Mouse (Mus musculus) heart, embryonic 13.5 days (tissue): ENCODE data around the gene Ppm1g. TPM values are rescaled to one million over a fixed set of nuclear protein-coding genes. Genes with fewer than 3 reads are reported as not detected.
A peak's percentile ranks its signal among the peaks of the same experiment; 100 is the strongest.

Experiments
- ATAC-seq: fragments of 200-750 bp; cut with Nextera tagmentation; 2 replicates; pipeline ENCODE4 v1.8.0; 2017; ENCODE audit warnings: moderate TSS enrichment; ENCODE audit not compliant: insufficient number of reproducible peaks, low FRiP score, low TSS enrichment; ENCODE audit errors: extremely low read depth
- H3K27ac ChIP-seq: fragments of 300-500 bp; sonication (generic); replicated peaks from 2 replicates; pipeline ENCODE4 v1.5.1; 2015; ENCODE audit warnings: moderate library complexity, mild to moderate bottlenecking, inconsistent platforms
- H3K27me3 ChIP-seq: fragments of 300-500 bp; sonication (generic); replicated peaks from 2 replicates; pipeline ENCODE4 v1.6.1; 2015; ENCODE audit warnings: mild to moderate bottlenecking, inconsistent platforms
- H3K36me3 ChIP-seq: fragments of 300-500 bp; sonication (generic); 2 replicates; pipeline ENCODE4 v1.6.1; 2015; ENCODE audit warnings: mild to moderate bottlenecking, inconsistent platforms
- H3K4me1 ChIP-seq: fragments of 300-500 bp; sonication (generic); 2 replicates; pipeline ENCODE4 v1.6.1; 2015; ENCODE audit warnings: inconsistent platforms
- H3K4me2 ChIP-seq: fragments of 300-500 bp; sonication (generic); 2 replicates; pipeline ENCODE4 v1.6.1; 2015; ENCODE audit warnings: inconsistent platforms, mild to moderate bottlenecking, moderate library complexity
- H3K4me3 ChIP-seq: fragments of 300-500 bp; sonication (generic); 2 replicates; pipeline ENCODE4 v1.5.1; 2015; ENCODE audit warnings: moderate library complexity, mild to moderate bottlenecking, inconsistent platforms
- H3K9ac ChIP-seq: fragments of 300-500 bp; sonication (generic); 2 replicates; pipeline ENCODE4 v1.6.1; 2015; ENCODE audit warnings: inconsistent platforms, mild to moderate bottlenecking, moderate library complexity
- H3K9me3 ChIP-seq: fragments of 300-500 bp; sonication (generic); 2 replicates; pipeline ENCODE4 v1.6.1; 2016; ENCODE audit warnings: inconsistent platforms
- WGBS: fragments of 180-500 bp; shearing (Covaris S2); methylation state at CpG from one replicate; pipeline ENCODE4 v1.1.7; 2015; ENCODE audit warnings: mixed read lengths; 5-methylcytosine and 5-hydroxymethylcytosine counted together
- polyA plus RNA-seq: library from polyadenylated mRNA; unstranded; fragments of >200 nt; fragmentation: Nextera tagmentation; extraction: Ambion mirVana; gene quantifications from 2 replicates; pipeline ENCODE4 v1.2.1, GENCODE M21; 2015

Gene Ppm1g
- polyA plus RNA-seq, 1 experiment from 2014 or later = 101 TPM

DNA sequence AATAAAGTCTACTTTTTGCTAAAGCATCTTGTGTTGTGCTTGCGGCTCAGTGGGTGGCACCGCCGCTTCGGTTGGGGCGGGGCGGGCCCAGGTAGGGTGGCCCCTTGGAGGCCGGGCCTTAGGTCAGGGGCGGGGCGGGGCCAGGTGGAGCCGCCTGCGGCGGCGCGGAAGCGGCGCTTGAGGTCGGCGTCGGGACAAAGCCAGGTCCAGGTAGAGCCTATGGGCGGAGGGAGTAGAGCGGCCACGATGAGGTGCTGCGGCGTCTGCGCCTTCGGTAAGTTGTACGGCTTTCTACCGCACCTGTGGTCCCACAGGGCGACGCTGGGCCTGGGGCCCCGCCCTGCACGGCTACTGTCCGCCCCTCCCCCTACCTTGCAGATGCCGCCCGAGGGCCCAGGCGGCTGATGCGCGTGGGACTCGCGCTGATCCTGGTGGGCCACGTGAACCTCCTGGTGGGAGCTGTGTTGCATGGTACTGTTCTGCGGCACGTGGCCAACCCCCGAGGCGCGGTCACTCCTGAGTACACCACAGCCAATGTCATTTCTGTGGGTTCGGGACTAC lies 31.1 kb upstream of the Ppm1g start, which contains the start of gene Krtcap3:
Krtcap3 (plus strand) TSS at position 151 of the 561 bp plus-strand sequence.
- H3K9me3 ChIP-seq = no peaks in the 10 kb centered on the region
- no peak within 1 kb of the TSS for H3K27ac ChIP-seq
- H3K9ac ChIP-seq = peak within 1 kb of the TSS; percentile 69
- H3K36me3 ChIP-seq = peaks cover 94% of the 10 kb centered on the region
- H3K4me3 ChIP-seq = peak within 1 kb of the TSS; percentile 48
- WGBS = 17% methylated on average over 47 of the region's 47 CpGs
- peaks cover 48% of the 10 kb centered on the region for H3K4me1 ChIP-seq
- peak; percentile 68 for ATAC-seq
- H3K4me2 ChIP-seq = peak within 1 kb of the TSS; percentile 68
- no peaks in the 10 kb centered on the region for H3K27me3 ChIP-seq

DNA sequence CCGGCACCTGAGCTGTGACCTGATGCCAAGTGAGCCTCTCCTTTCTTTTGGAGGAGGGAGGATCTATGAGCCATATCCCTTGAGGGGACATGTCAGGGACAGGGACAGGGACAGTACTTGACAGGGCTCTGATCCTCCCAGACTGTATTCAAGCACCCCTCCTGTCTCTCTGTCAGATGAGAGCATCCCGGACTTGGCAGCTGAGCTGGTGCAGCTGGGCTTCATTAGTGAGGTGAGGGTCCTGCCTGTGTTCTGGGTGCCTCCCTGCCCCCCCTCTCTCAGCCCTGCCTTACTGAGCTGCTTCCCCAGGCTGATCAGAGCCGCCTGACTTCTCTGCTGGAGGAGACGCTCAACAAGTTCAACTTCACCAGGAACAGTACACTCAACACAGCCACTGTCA lies 30.2 kb upstream of the Ppm1g start:
- peaks cover 98% of the 10 kb centered on the region for H3K36me3 ChIP-seq
- H3K4me2 ChIP-seq = 0 out of 2 replicates have a peak overlapping the region, but pooled peaks have one; percentile 68
- no peaks in the 10 kb centered on the region for H3K27me3 ChIP-seq
- H3K4me3 ChIP-seq = no peak overlapping the region
- no peaks in the 10 kb centered on the region for H3K9me3 ChIP-seq
- no peak for ATAC-seq
- WGBS = 55% methylated on average over 4 of the region's 4 CpGs
- no peak overlapping the region for H3K27ac ChIP-seq
- H3K9ac ChIP-seq = peak overlapping the region; percentile 69
- peaks cover 48% of the 10 kb centered on the region for H3K4me1 ChIP-seq

DNA sequence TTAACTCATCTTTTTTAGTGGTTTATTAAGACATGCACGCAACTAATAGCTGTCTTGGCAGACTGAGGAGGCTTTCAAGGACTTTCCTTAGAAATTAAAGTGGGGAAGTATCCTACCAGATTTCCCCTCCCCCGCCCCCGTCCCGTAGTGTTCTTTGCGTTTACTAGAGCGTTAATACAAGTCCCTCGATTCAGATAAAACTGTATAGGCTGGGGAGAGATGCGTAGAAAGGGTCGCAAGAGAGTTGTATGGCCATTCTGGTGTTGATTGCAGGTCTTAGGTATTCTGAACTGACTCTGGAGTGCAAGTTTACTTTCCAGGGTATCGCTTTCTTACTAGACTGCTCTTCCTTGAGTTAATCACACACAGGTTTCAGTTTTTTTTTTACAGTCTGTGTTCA lies 21.7 kb upstream of the Ppm1g start:
- Histone ChIP-seq H3K27ac (peak overlapping the region; percentile 99), H3K9ac (peak overlapping the region; percentile 99), H3K4me1 (peaks cover 14% of the 10 kb centered on the region), H3K36me3 (peaks cover 37% of the 10 kb centered on the region), H3K27me3 (no peaks in the 10 kb centered on the region), H3K4me3 (peak overlapping the region; percentile 96), H3K4me2 (peak overlapping the region; percentile 81), H3K9me3 (no peaks in the 10 kb centered on the region)
- no peak for ATAC-seq
- 22% methylated on average over 10 of the region's 10 CpGs for WGBS

DNA sequence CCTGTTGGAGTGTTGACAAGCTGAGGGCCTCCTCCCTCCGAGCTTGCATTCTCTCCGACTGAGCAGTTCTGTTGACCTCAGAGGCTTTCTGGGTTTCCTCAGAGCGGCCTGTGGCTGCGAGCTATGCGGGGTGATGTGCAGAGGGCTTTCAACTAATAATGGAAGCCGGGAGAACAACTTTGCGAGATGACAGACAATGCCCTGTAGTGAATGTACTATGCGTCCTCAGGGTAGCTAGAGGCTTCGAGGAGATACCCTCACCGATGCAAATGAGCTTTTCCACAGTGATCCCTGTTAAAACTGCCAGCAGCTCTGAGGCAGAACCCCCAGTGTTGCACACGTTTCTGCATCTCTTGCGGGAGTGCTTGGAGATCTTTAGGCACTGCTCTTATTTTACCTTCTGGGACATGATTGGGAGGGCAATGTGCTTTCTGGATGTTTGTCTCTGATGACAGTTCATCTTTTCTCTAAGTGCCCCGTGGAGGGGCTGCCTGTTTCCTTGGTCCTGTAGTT lies 21.1 kb upstream of the Ppm1g start:
- Histone ChIP-seq H3K9me3 (0 out of 2 replicates have a peak, but pooled peaks cover 2% of the 10 kb centered on the region), H3K4me3 (peak overlapping the region; percentile 96), H3K9ac (peak overlapping the region; percentile 99), H3K4me1 (peaks cover 14% of the 10 kb centered on the region), H3K27me3 (no peaks in the 10 kb centered on the region), H3K27ac (peak overlapping the region; percentile 99), H3K36me3 (peaks cover 31% of the 10 kb centered on the region), H3K4me2 (peak overlapping the region; percentile 81)
- under 1% methylated on average over 13 of the region's 13 CpGs for WGBS
- no peak for ATAC-seq

DNA sequence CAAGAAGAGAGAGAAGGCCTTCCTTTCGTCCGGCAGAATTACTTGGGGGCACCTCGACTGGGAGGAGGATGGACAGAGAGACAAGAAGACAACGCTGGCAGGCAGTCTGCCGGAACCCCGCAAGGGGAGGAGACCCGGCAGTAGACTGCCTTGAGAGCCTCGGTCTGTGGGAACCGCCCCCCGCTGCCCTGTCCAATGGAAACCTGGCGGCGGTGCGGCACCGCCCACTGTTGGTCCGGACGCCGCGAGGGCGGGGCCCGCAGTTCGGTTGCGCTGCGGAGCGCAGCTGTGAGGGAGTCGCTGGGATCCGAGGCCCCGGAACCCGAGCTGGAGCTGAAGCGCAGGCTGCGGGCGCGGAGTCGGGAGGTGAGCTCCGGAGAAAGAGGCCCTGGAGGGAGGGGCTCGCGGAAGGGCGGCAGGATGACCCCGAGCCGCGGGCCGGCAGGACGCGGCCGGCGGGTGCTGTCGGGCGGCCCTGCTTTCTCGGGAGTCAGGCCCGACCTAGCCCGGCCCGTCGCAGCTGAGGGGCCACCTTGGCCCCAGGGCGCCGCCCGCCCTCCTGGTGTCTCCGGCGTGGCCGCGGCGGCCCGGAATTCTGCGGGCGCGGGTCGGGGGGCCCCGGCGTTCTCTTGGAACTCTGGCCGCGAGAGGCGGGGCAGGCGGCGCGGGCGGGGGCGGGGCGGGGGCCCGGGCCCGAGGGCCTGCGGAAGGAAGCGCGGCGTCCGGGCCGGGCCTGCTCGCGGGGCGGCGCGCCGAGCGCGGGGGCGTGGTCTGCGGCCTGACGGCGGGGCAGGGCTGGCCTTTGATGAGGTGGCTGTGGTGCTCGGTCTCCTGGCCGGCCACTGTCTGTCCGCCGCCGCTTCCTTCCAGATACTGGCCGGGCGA lies 20.4 kb upstream of the Ppm1g start, which contains the start of the genes Nrbp1 and Gm9970:
Nrbp1 (plus strand) TSS at position 228 of the 885 bp plus-strand sequence.
Gm9970 (minus strand) TSS at position 596 of the 885 bp plus-strand sequence.
- WGBS = under 1% methylated on average over 86 of the region's 103 CpGs
- H3K4me2 ChIP-seq = peak within 1 kb of the TSS; percentile 81
- H3K4me1 ChIP-seq = peaks cover 14% of the 10 kb centered on the region
- peak within 1 kb of the TSS; percentile 96 for H3K4me3 ChIP-seq
- ATAC-seq = peak; percentile 98
- H3K9me3 ChIP-seq = 0 out of 2 replicates have a peak, but pooled peaks cover 3% of the 10 kb centered on the region
- H3K27ac ChIP-seq = peak within 1 kb of the TSS; percentile 99
- H3K27me3 ChIP-seq = no peaks in the 10 kb centered on the region
- H3K9ac ChIP-seq = peak within 1 kb of the TSS; percentile 99
- peaks cover 24% of the 10 kb centered on the region for H3K36me3 ChIP-seq

DNA sequence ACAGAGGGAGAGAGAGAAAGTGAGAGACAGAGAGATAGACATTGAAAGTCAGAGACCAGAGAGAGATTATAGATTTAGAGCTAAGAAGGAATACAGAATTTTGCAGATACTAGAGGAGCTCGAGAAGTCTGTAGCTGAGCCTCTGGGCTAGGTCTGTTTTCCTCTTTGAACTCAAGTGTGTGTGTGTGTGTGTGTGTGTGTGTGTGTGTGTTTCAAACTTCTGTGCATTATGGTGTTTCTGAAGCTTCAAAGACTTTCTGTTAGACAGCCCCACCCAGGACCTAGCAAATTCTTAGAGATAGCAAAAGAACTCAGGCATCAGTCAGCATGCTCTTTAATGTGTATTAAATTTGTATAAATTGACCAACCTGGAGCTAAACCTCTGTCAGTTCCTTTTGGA lies 6.2 kb upstream of the Ppm1g start:
- Histone ChIP-seq H3K4me2 (no peak overlapping the region), H3K27ac (no peak overlapping the region), H3K36me3 (no peaks in the 10 kb centered on the region), H3K4me3 (no peak overlapping the region), H3K27me3 (no peaks in the 10 kb centered on the region), H3K4me1 (peaks cover 3% of the 10 kb centered on the region), H3K9ac (no peak overlapping the region), H3K9me3 (no peaks in the 10 kb centered on the region)
- ATAC-seq = no peak
- WGBS = 61% methylated on average over 1 of the region's 1 CpGs

DNA sequence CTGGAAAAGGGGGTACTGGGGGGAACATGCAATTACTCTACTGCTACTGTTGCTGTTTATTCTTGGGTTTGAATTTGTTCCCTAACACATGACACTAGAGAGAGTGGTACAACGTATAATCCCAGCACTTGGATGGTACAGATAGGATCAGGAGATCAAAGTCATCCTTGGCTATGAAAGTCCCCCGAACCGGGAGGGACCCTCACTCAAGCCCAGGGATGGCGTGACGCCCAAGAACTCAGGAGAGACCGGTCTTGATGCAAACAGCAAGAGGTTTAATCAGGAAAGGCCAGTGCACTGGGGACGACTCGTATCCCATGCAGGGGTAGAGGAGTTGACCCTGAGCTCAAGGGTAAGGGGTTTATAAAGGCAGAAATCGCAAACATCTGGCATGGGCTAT lies 2.2 kb upstream of the Ppm1g start:
- Histone ChIP-seq H3K9me3 (no peaks in the 10 kb centered on the region), H3K36me3 (no peaks in the 10 kb centered on the region), H3K9ac (no peak overlapping the region), H3K27me3 (no peaks in the 10 kb centered on the region), H3K4me3 (no peak overlapping the region), H3K27ac (no peak overlapping the region), H3K4me1 (peaks cover 26% of the 10 kb centered on the region), H3K4me2 (no peak overlapping the region)
- 88% methylated on average over 9 of the region's 9 CpGs for WGBS
- no peak for ATAC-seq

DNA sequence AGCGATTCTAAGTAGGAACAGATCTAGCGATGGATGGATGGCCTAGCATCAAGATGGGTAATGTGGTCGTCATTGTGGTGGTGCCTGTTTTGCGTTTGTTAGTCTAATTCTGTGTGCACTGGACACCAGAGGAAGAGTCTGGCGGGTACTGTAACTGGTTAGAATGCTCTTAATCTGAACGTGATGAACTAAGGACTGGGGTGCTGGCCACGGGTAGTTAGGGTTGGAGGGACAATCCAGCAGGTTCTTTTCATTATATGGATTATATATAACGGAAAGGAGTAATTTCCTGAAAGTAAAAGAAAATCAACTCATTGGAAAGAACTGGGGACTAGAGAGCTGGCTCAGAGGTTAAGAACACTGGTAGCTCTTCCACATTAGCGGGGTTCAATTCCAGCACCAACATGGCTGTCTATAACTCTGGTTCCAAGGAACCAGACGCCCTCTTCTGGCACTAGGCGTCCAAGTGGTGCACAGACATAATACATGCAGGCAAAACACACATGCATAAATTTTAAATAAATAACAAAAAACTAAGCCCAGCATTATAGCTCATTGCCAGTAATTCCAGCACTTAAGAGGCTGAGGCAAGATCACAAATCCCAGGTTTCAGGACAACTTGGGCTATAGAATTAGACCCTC lies 938 bp upstream of the Ppm1g start:
- peak overlapping the region; percentile 87 for H3K9ac ChIP-seq
- ATAC-seq = no peak
- H3K4me1 ChIP-seq = peaks cover 29% of the 10 kb centered on the region
- H3K4me2 ChIP-seq = peak overlapping the region; percentile 90
- 16% methylated on average over 11 of the region's 11 CpGs for WGBS
- H3K36me3 ChIP-seq = no peaks in the 10 kb centered on the region
- H3K9me3 ChIP-seq = no peaks in the 10 kb centered on the region
- no peaks in the 10 kb centered on the region for H3K27me3 ChIP-seq
- H3K27ac ChIP-seq = peak overlapping the region; percentile 95
- peak overlapping the region; percentile 97 for H3K4me3 ChIP-seq

DNA sequence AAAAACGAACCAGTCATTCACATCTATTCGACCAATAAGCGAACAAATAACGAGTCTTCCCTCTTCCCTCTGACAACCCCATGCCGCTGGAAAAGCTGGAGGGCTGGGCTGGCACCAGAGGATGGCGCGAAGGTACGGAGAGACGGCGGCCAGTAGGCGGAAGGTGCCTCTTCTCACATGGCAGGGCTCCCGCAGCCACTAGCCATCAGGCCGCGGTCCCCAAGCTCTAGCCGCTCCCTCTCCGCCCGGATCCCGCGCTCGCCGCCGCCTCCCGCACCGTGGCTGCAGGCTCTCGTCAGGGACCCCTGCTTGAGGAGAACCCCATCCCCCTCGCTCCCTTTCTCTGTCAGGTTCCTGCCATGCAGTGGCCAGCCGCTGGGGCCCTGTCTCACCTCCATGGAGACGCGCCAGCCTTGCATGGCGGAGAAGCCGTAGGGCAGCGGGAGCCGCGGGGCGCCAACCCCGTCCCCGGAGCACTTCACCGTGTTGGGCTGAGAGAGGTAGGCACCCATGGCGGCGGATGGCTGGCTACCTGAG lies 508 bp downstream of the Ppm1g start:
- Histone ChIP-seq H3K4me2 (peak overlapping the region; percentile 90), H3K4me3 (peak overlapping the region; percentile 97), H3K9me3 (no peaks in the 10 kb centered on the region), H3K27me3 (no peaks in the 10 kb centered on the region), H3K27ac (peak overlapping the region; percentile 95), H3K9ac (peak overlapping the region; percentile 97), H3K36me3 (0 out of 2 replicates have a peak, but pooled peaks cover 3% of the 10 kb centered on the region), H3K4me1 (peaks cover 29% of the 10 kb centered on the region)
- ATAC-seq = peak; percentile 29
- under 1% methylated on average over 40 of the region's 40 CpGs for WGBS

DNA sequence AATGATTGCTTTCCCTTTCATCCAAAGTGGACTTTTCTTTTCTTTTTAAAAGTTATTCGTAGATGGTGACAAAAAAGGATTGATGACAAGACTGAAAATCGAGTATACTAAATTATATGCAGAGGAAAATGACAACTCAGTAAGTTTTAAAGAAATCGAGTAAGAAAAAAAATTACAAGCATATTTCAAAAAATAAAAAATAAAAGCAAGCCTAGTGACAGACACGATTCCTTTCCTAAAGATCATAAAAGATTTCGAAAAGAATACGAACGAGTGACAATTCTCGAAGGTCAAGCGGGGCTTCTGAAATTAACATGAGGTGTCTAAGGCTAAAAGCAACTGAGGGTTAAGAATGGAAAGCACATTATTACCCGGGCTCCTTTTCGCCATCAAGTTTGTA lies 1.0 kb downstream of the Ppm1g start:
- 0 out of 2 replicates have a peak, but pooled peaks cover 3% of the 10 kb centered on the region for H3K36me3 ChIP-seq
- peak overlapping the region; percentile 97 for H3K9ac ChIP-seq
- H3K27me3 ChIP-seq = no peaks in the 10 kb centered on the region
- no peaks in the 10 kb centered on the region for H3K9me3 ChIP-seq
- peak overlapping the region; percentile 97 for H3K4me3 ChIP-seq
- H3K27ac ChIP-seq = peak overlapping the region; percentile 95
- H3K4me1 ChIP-seq = peaks cover 29% of the 10 kb centered on the region
- ATAC-seq = no peak
- peak overlapping the region; percentile 90 for H3K4me2 ChIP-seq
- WGBS = 1% methylated on average over 11 of the region's 11 CpGs
